Mouse (Mus musculus): ENCODE data around the gene Ctdsp1. TPM values are rescaled to one million over a fixed set of nuclear protein-coding genes. Genes with fewer than 3 reads are reported as not detected.

Gene Ctdsp1
- total RNA-seq, 1 experiment = 17.9 TPM

GRCm38 (mm10) chr1:74425845-74426244 is 34.5 kb downstream of the Ctdsp1 start:
- no peaks in the 10 kb centered on the region for H3K36me3 ChIP-seq (ENCODE audit: control insufficient read depth, insufficient read depth, low read length, poor library complexity, severe bottlenecking)
- TF ChIP-seq MAFK (IDR thresholded peaks at IDR 0.05; ENCODE audit: insufficient read depth, low read depth, low read length) (no peak), ZNF384 (IDR thresholded peaks at IDR 0.05; ENCODE audit: low read depth, low read length) (no peak), ZC3H11A (IDR thresholded peaks at IDR 0.05; ENCODE audit: borderline replicate concordance, low read depth, low read length) (no peak), HCFC1 (IDR thresholded peaks at IDR 0.05; ENCODE audit: borderline replicate concordance, insufficient read depth, low read length) (no peak), CHD2 (IDR thresholded peaks at IDR 0.05; ENCODE audit: low read depth, low read length) (no peak)
- in situ Hi-C loops (cut with MboI; ENCODE audit: low sequenced_read_pairs in 2 of 2, unreplicated experiment in 2 of 2) = no loop called here
- no peak for DNase-seq (ENCODE audit: low read depth, low spot score)
- H3K27ac ChIP-seq (ENCODE audit: insufficient read depth, low read depth, low read length, poor library complexity, severe bottlenecking) = no peak overlapping the region
- H3K4me3 ChIP-seq (ENCODE audit: insufficient read depth in 1 of 2, low read depth in 1 of 2, low read length in 2 of 2, poor library complexity in 1 of 2, severe bottlenecking in 1 of 2) = no peak overlapping the region
- H3K9ac ChIP-seq (ENCODE audit: insufficient read depth, low read depth, low read length, poor library complexity, severe bottlenecking) = no peak overlapping the region
- H3K9me3 ChIP-seq (ENCODE audit: control insufficient read depth, insufficient read depth, low read depth, low read length) = no peaks in the 10 kb centered on the region
- peaks cover 0 to 2% of the 10 kb centered on the region in 2 experiments; a peak in 1 of 4 replicates for H3K4me1 ChIP-seq (ENCODE audit: control insufficient read depth in 2 of 2, insufficient read depth in 2 of 2, low read length in 2 of 2, poor library complexity in 1 of 2)

- H3K4me1 ChIP-seq (ENCODE audit: control insufficient read depth in 2 of 2, insufficient read depth in 2 of 2, low read length in 2 of 2, poor library complexity in 1 of 2) = no peaks in the 10 kb centered on the region
- peaks cover 10% of the 10 kb centered on the region for H3K36me3 ChIP-seq (ENCODE audit: control insufficient read depth, insufficient read depth, low read length, poor library complexity, severe bottlenecking)
- in situ Hi-C loops (cut with MboI; ENCODE audit: low sequenced_read_pairs in 2 of 2, unreplicated experiment in 2 of 2) = no loop called here
- no peaks in the 10 kb centered on the region for H3K9me3 ChIP-seq (ENCODE audit: control insufficient read depth, insufficient read depth, low read depth, low read length)
- no peak for TF ChIP-seq MAFK (IDR thresholded peaks at IDR 0.05; ENCODE audit: insufficient read depth, low read depth, low read length)
- no peak for TF ChIP-seq ZNF384 (IDR thresholded peaks at IDR 0.05; ENCODE audit: low read depth, low read length)
- TF ChIP-seq CHD2 (IDR thresholded peaks at IDR 0.05; ENCODE audit: low read depth, low read length) = no peak
- no peak for TF ChIP-seq ZC3H11A (IDR thresholded peaks at IDR 0.05; ENCODE audit: borderline replicate concordance, low read depth, low read length)
- TF ChIP-seq HCFC1 (IDR thresholded peaks at IDR 0.05; ENCODE audit: borderline replicate concordance, insufficient read depth, low read length) = no peak
- no peak overlapping the region for H3K9ac ChIP-seq (ENCODE audit: insufficient read depth, low read depth, low read length, poor library complexity, severe bottlenecking)
- H3K4me3 ChIP-seq (ENCODE audit: insufficient read depth in 1 of 2, low read depth in 1 of 2, low read length in 2 of 2, poor library complexity in 1 of 2, severe bottlenecking in 1 of 2) = no peak overlapping the region
- H3K27ac ChIP-seq (ENCODE audit: insufficient read depth, low read depth, low read length, poor library complexity, severe bottlenecking) = no peak overlapping the region
- no peak for DNase-seq (ENCODE audit: low read depth, low spot score)
Measured at GRCm38 (mm10) chr1:74433220-74433619, 41.9 kb downstream of the Ctdsp1 start.

- Histone ChIP-seq H3K9me3 (ENCODE audit: control insufficient read depth, insufficient read depth, low read depth, low read length) (no peaks in the 10 kb centered on the region), H3K9ac (ENCODE audit: insufficient read depth, low read depth, low read length, poor library complexity, severe bottlenecking) (no peak overlapping the region), H3K4me3 (ENCODE audit: insufficient read depth in 1 of 2, low read depth in 1 of 2, low read length in 2 of 2, poor library complexity in 1 of 2, severe bottlenecking in 1 of 2) (no peak overlapping the region), H3K27ac (ENCODE audit: insufficient read depth, low read depth, low read length, poor library complexity, severe bottlenecking) (no peak overlapping the region), H3K4me1 (ENCODE audit: control insufficient read depth in 2 of 2, insufficient read depth in 2 of 2, low read length in 2 of 2, poor library complexity in 1 of 2) (no peaks in the 10 kb centered on the region), H3K36me3 (ENCODE audit: control insufficient read depth, insufficient read depth, low read length, poor library complexity, severe bottlenecking) (peaks cover 19% of the 10 kb centered on the region)
- TF ChIP-seq ZC3H11A (IDR thresholded peaks at IDR 0.05; ENCODE audit: borderline replicate concordance, low read depth, low read length) = no peak
- TF ChIP-seq CHD2 (IDR thresholded peaks at IDR 0.05; ENCODE audit: low read depth, low read length) = no peak
- no peak for TF ChIP-seq HCFC1 (IDR thresholded peaks at IDR 0.05; ENCODE audit: borderline replicate concordance, insufficient read depth, low read length)
- TF ChIP-seq MAFK (IDR thresholded peaks at IDR 0.05; ENCODE audit: insufficient read depth, low read depth, low read length) = no peak
- TF ChIP-seq ZNF384 (IDR thresholded peaks at IDR 0.05; ENCODE audit: low read depth, low read length) = no peak
- in situ Hi-C loops (cut with MboI; ENCODE audit: low sequenced_read_pairs in 2 of 2, unreplicated experiment in 2 of 2) = no loop called here
- DNase-seq (ENCODE audit: low read depth, low spot score) = no peak
Measured at GRCm38 (mm10) chr1:74434596-74434995, 43.3 kb downstream of the Ctdsp1 start.

GRCm38 (mm10) chr1:74435563-74435962 is 44.3 kb downstream of the Ctdsp1 start:
- no peak for DNase-seq (ENCODE audit: low read depth, low spot score)
- Histone ChIP-seq H3K9me3 (ENCODE audit: control insufficient read depth, insufficient read depth, low read depth, low read length) (no peaks in the 10 kb centered on the region), H3K27ac (ENCODE audit: insufficient read depth, low read depth, low read length, poor library complexity, severe bottlenecking) (no peak overlapping the region), H3K9ac (ENCODE audit: insufficient read depth, low read depth, low read length, poor library complexity, severe bottlenecking) (no peak overlapping the region), H3K4me3 (ENCODE audit: insufficient read depth in 1 of 2, low read depth in 1 of 2, low read length in 2 of 2, poor library complexity in 1 of 2, severe bottlenecking in 1 of 2) (no peak overlapping the region), H3K4me1 (ENCODE audit: control insufficient read depth in 2 of 2, insufficient read depth in 2 of 2, low read length in 2 of 2, poor library complexity in 1 of 2) (no peaks in the 10 kb centered on the region), H3K36me3 (ENCODE audit: control insufficient read depth, insufficient read depth, low read length, poor library complexity, severe bottlenecking) (peaks cover 22% of the 10 kb centered on the region)
- in situ Hi-C loops (cut with MboI; ENCODE audit: low sequenced_read_pairs in 2 of 2, unreplicated experiment in 2 of 2) = no loop called here
- no peak for TF ChIP-seq MAFK (IDR thresholded peaks at IDR 0.05; ENCODE audit: insufficient read depth, low read depth, low read length)
- no peak for TF ChIP-seq HCFC1 (IDR thresholded peaks at IDR 0.05; ENCODE audit: borderline replicate concordance, insufficient read depth, low read length)
- no peak for TF ChIP-seq CHD2 (IDR thresholded peaks at IDR 0.05; ENCODE audit: low read depth, low read length)
- no peak for TF ChIP-seq ZC3H11A (IDR thresholded peaks at IDR 0.05; ENCODE audit: borderline replicate concordance, low read depth, low read length)
- TF ChIP-seq ZNF384 (IDR thresholded peaks at IDR 0.05; ENCODE audit: low read depth, low read length) = no peak

Data from ES-E14 (cell line).